Mouse (Mus musculus): ENCODE measurements around the gene Fbxl17.
A peak's percentile ranks its signal among the peaks of the same experiment; 100 is the strongest.

Gene Fbxl17

GRCm38 (mm10) chr17:63053311-63053710, 446.5 kb downstream of the Fbxl17 start:
- no peak for DNase-seq (ENCODE audit: low spot score in 2 of 2)

GRCm38 (mm10) chr17:63046401-63046800, 453.4 kb downstream of the Fbxl17 start:
- no peak for DNase-seq (ENCODE audit: low spot score in 2 of 2)

- DNase-seq (ENCODE audit: low spot score in 2 of 2) = no peak
Measured at GRCm38 (mm10) chr17:63045297-63045696, 454.5 kb downstream of the Fbxl17 start.

GRCm38 (mm10) chr17:63043046-63043675, 456.7 kb downstream of the Fbxl17 start:
- no peak for DNase-seq (ENCODE audit: low spot score in 2 of 2)

- DNase-seq (ENCODE audit: low spot score in 2 of 2) = no peak
Measured at GRCm38 (mm10) chr17:63037562-63037961, 462.3 kb downstream of the Fbxl17 start.

GRCm38 (mm10) chr17:63033141-63033540, 466.7 kb downstream of the Fbxl17 start:
- no peak for DNase-seq (ENCODE audit: low spot score in 2 of 2)

GRCm38 (mm10) chr17:63029105-63029504, 470.7 kb downstream of the Fbxl17 start:
- DNase-seq (ENCODE audit: low spot score in 2 of 2) = no peak

GRCm38 (mm10) chr17:63025238-63025637, 474.6 kb downstream of the Fbxl17 start:
- DNase-seq (ENCODE audit: low spot score in 2 of 2) = no peak

- no peak for DNase-seq (ENCODE audit: low spot score in 2 of 2)
Measured at GRCm38 (mm10) chr17:63017605-63018167, 482.1 kb downstream of the Fbxl17 start.

GRCm38 (mm10) chr17:63012571-63012923, 487.3 kb downstream of the Fbxl17 start:
- no peak for DNase-seq (ENCODE audit: low spot score in 2 of 2)

- peak; percentile 53 to 69 for DNase-seq (ENCODE audit: low spot score in 2 of 2)
Measured at GRCm38 (mm10) chr17:63011893-63012570, 487.8 kb downstream of the Fbxl17 start.

GRCm38 (mm10) chr17:63010830-63011229, 489.0 kb downstream of the Fbxl17 start:
- no peak for DNase-seq (ENCODE audit: low spot score in 2 of 2)

GRCm38 (mm10) chr17:63008788-63009187, 491.0 kb downstream of the Fbxl17 start:
- DNase-seq (ENCODE audit: low spot score in 2 of 2) = no peak

GRCm38 (mm10) chr17:63008277-63008676, 491.5 kb downstream of the Fbxl17 start:
- peak; percentile 32 to 65 for DNase-seq (ENCODE audit: low spot score in 2 of 2)

- DNase-seq (ENCODE audit: low spot score in 2 of 2) = no peak
Measured at GRCm38 (mm10) chr17:63007876-63008275, 491.9 kb downstream of the Fbxl17 start.
